Mouse (Mus musculus): ENCODE data around the gene Qrich1. TPM values are rescaled to one million over a fixed set of nuclear protein-coding genes. Genes with fewer than 3 reads are reported as not detected.

Gene Qrich1
- polyA plus RNA-seq, 1 experiment from 2014 or later: 106 TPM

DNA sequence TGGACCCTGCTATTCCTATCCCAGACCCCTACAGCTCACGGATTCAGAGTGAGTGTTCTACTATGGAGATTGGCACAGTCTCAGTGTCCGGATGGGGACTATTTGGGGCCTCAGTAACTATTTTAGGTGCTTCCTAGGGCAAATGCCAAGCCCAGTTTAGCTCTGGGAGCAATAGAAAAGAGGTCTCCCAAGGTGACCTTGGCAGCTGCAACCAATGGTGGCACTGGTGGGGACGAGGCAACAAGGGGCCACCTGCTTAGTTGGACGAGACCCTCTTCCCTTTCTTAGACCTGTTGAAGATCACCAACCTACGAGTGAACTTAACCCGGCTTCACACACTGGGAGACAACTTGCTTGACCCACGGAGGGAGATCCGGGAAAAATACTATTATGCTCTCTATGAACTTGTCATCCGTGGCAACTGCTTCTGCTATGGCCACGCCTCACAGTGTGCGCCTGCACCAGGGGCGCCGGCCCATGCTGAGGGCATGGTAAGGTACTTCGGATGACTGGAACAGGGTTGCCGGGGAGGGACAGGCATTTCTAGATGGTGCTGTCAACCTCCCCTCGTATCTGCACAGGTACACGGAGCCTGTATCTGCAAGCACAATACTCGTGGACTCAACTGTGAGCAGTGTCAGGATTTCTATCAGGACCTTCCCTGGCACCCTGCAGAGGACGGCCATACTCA, 34.9 kb upstream of the Qrich1 start:
- ATAC-seq: no peak
- Histone ChIP-seq H3K4me3 (ENCODE audit: low read length) (no peak overlapping the region), H3K4me2 (ENCODE audit: low read length) (no peak overlapping the region), H3K4me1 (ENCODE audit: control insufficient read depth, insufficient read depth, low read depth, low read length) (peaks cover 16% of the 10 kb centered on the region), H3K36me3 (ENCODE audit: control insufficient read depth, insufficient read depth, low read length) (no peaks in the 10 kb centered on the region), H3K9ac (ENCODE audit: low read depth, low read length) (no peak overlapping the region), H3K27me3 (replicated peaks; ENCODE audit: control insufficient read depth, insufficient read depth, low read length) (no peaks in the 10 kb centered on the region), H3K27ac (ENCODE audit: low read depth, low read length) (no peak overlapping the region), H3K9me3 (ENCODE audit: control insufficient read depth, low read length) (no peaks in the 10 kb centered on the region)
- WGBS: 90% methylated on average over 19 of the region's 19 CpGs

DNA sequence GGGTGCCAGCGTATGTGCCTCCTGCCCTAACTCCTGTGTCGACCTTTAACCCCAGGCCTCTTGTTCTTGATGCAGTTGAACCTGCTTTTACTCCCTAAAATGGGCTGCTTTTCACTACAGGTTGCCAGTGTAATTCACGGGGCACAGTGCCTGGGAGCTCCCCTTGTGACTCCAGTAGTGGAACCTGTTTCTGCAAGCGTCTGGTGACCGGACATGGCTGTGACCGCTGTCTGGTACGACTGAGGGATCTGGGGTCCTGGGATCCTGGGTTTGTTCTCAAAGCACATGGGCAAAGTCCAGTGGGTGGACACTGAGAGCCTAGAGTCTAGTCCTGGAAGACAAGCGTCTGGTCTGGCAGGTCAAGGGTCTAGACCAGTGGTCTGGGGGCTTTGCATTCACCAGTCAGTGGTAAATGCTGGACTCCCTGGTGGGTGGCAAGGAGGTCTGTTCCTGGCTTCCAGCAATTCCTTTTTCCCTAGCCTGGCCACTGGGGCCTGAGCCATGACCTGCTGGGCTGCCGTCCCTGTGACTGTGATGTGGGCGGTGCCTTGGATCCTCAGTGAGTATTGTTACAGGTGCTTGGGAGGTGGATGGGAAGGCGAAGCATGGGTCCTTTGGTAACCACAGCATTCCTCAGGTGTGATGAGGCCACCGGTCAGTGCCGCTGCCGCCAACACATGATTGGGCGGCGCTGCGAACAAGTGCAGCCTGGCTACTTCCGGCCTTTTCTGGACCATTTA, 33.4 kb upstream of the Qrich1 start:
- H3K4me1 ChIP-seq (ENCODE audit: control insufficient read depth, insufficient read depth, low read depth, low read length): peaks cover 16% of the 10 kb centered on the region
- no peak for ATAC-seq
- H3K27me3 ChIP-seq (replicated peaks; ENCODE audit: control insufficient read depth, insufficient read depth, low read length): no peaks in the 10 kb centered on the region
- H3K9ac ChIP-seq (ENCODE audit: low read depth, low read length): no peak overlapping the region
- H3K4me3 ChIP-seq (ENCODE audit: low read length): no peak overlapping the region
- H3K36me3 ChIP-seq (ENCODE audit: control insufficient read depth, insufficient read depth, low read length): no peaks in the 10 kb centered on the region
- WGBS: 95% methylated on average over 18 of the region's 18 CpGs
- no peaks in the 10 kb centered on the region for H3K9me3 ChIP-seq (ENCODE audit: control insufficient read depth, low read length)
- no peak overlapping the region for H3K4me2 ChIP-seq (ENCODE audit: low read length)
- H3K27ac ChIP-seq (ENCODE audit: low read depth, low read length): no peak overlapping the region

DNA sequence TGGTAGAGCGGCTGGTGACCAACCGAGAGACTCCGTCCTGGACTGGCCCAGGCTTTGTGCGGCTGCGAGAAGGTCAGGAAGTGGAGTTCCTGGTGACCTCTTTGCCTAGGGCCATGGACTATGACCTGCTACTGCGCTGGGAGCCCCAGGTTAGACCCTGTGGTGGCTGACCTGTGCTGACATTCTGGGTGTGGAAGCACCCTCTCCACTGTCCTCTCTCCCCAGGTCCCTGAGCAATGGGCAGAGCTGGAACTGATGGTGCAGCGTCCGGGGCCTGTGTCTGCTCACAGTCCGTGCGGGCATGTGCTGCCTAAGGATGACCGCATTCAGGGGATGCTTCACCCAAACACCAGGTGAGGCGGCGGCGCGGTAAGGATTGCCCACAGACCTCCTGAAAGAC, 32.6 kb upstream of the Qrich1 start:
- Histone ChIP-seq H3K27ac (ENCODE audit: low read depth, low read length) (no peak overlapping the region), H3K4me3 (ENCODE audit: low read length) (no peak overlapping the region), H3K27me3 (replicated peaks; ENCODE audit: control insufficient read depth, insufficient read depth, low read length) (no peaks in the 10 kb centered on the region), H3K4me2 (ENCODE audit: low read length) (no peak overlapping the region), H3K4me1 (ENCODE audit: control insufficient read depth, insufficient read depth, low read depth, low read length) (peaks cover 10% of the 10 kb centered on the region), H3K9ac (ENCODE audit: low read depth, low read length) (no peak overlapping the region), H3K36me3 (ENCODE audit: control insufficient read depth, insufficient read depth, low read length) (no peaks in the 10 kb centered on the region), H3K9me3 (ENCODE audit: control insufficient read depth, low read length) (no peaks in the 10 kb centered on the region)
- WGBS: 96% methylated on average over 15 of the region's 15 CpGs
- no peak for ATAC-seq

DNA sequence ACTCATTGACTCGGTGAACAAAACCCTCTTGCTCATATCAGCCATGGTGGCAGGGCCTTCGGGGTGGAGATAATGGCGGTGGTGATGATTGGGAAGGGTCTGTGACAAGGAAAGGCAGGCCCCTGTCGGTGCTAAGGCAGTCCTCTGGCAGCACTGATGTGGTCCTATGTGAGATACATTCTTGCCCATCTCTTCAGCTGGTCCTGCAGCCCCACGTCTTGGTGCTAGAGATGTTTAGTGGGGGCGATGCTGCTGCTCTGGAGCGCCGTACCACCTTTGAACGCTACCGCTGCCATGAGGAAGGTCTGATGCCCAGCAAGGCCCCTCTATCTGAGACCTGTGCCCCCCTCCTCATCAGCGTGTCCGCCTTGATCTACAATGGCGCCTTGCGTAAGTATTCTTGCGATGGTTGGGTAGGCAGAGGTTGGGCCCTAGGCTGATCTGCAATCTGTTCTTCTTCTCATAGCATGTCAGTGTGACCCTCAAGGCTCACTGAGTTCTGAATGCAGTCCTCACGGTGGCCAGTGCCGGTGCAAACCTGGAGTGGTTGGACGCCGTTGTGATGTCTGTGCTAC, 31.2 kb upstream of the Qrich1 start:
- H3K27me3 ChIP-seq (replicated peaks; ENCODE audit: control insufficient read depth, insufficient read depth, low read length): no peaks in the 10 kb centered on the region
- no peaks in the 10 kb centered on the region for H3K36me3 ChIP-seq (ENCODE audit: control insufficient read depth, insufficient read depth, low read length)
- H3K27ac ChIP-seq (ENCODE audit: low read depth, low read length): no peak overlapping the region
- H3K4me2 ChIP-seq (ENCODE audit: low read length): no peak overlapping the region
- H3K9me3 ChIP-seq (ENCODE audit: control insufficient read depth, low read length): no peaks in the 10 kb centered on the region
- no peak overlapping the region for H3K9ac ChIP-seq (ENCODE audit: low read depth, low read length)
- H3K4me3 ChIP-seq (ENCODE audit: low read length): no peak overlapping the region
- 95% methylated on average over 19 of the region's 19 CpGs for WGBS
- H3K4me1 ChIP-seq (ENCODE audit: control insufficient read depth, insufficient read depth, low read depth, low read length): peaks cover 6% of the 10 kb centered on the region; the same call in 1 of the 2 replicates
- no peak for ATAC-seq

DNA sequence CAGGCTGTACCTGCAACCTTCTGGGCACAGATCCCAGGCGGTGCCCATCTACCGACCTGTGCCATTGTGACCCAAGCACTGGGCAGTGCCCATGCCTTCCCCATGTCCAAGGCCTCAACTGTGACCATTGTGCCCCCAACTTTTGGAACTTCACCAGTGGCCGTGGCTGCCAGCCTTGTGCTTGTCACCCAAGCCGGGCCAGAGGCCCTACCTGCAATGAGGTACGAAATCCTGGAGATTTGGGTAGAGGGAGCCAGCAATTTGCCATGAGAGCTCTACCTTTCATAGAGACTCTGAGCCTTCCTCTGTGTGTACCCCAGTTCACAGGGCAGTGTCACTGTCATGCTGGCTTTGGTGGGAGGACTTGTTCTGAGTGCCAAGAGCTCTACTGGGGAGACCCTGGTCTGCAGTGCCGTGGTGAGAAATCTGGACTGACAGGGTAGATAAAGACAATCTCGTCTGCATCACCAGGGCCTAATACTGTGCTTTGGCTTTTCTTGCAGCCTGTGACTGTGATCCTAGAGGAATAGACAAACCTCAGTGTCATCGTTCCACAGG, 29.6 kb upstream of the Qrich1 start:
- no peaks in the 10 kb centered on the region for H3K27me3 ChIP-seq (replicated peaks; ENCODE audit: control insufficient read depth, insufficient read depth, low read length)
- 93% methylated on average over 8 of the region's 8 CpGs for WGBS
- H3K4me2 ChIP-seq (ENCODE audit: low read length): no peak overlapping the region

DNA sequence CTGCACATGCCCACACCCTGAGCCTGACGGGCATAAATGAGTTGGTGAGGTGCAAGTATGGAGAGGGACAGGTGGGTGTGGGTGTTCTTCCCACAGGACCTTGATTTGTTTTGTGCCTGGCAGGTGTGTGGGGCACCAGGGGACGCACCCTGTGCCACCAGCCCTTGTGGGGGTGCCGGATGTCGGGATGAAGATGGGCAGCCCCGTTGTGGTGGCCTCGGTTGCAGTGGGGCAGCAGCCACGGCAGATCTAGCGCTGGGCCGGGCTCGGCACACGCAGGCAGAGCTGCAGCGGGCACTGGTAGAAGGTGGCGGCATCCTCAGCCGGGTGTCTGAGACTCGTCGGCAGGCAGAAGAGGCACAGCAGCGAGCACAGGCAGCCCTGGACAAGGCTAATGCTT, 28.2 kb upstream of the Qrich1 start:
- peaks cover 19% of the 10 kb centered on the region for H3K4me1 ChIP-seq (ENCODE audit: control insufficient read depth, insufficient read depth, low read depth, low read length)
- H3K9ac ChIP-seq (ENCODE audit: low read depth, low read length): no peak overlapping the region
- no peak overlapping the region for H3K27ac ChIP-seq (ENCODE audit: low read depth, low read length)
- no peaks in the 10 kb centered on the region for H3K9me3 ChIP-seq (ENCODE audit: control insufficient read depth, low read length)
- peaks cover 9% of the 10 kb centered on the region for H3K36me3 ChIP-seq (ENCODE audit: control insufficient read depth, insufficient read depth, low read length)
- ATAC-seq: no peak
- 94% methylated on average over 17 of the region's 17 CpGs for WGBS
- no peak overlapping the region for H3K4me2 ChIP-seq (ENCODE audit: low read length)
- H3K4me3 ChIP-seq (ENCODE audit: low read length): no peak overlapping the region
- no peaks in the 10 kb centered on the region for H3K27me3 ChIP-seq (replicated peaks; ENCODE audit: control insufficient read depth, insufficient read depth, low read length)

More for the DNA sequence above, 29.6 kb upstream of the Qrich1 start:
- no peak for ATAC-seq
- H3K36me3 ChIP-seq (ENCODE audit: control insufficient read depth, insufficient read depth, low read length): no peaks in the 10 kb centered on the region
- H3K4me3 ChIP-seq (ENCODE audit: low read length): no peak overlapping the region
- no peaks in the 10 kb centered on the region for H3K9me3 ChIP-seq (ENCODE audit: control insufficient read depth, low read length)
- no peak overlapping the region for H3K27ac ChIP-seq (ENCODE audit: low read depth, low read length)
- H3K4me1 ChIP-seq (ENCODE audit: control insufficient read depth, insufficient read depth, low read depth, low read length): peaks cover 14% of the 10 kb centered on the region
- no peak overlapping the region for H3K9ac ChIP-seq (ENCODE audit: low read depth, low read length)

DNA sequence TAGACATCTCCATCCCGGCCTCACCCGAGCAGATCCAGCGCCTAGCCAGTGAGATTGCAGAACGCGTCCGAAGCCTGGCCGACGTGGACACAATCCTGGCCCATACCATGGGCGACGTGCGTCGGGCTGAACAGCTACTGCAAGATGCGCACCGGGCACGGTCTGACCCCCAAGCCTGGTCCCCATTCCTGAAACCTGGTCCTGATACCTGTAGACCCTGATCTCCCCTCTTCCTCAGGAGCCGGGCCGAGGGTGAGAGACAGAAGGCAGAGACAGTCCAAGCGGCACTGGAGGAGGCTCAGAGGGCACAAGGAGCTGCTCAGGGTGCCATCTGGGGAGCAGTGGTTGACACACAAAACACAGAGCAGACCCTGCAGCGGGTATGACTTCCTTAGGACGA, 27.4 kb upstream of the Qrich1 start:
- H3K4me1 ChIP-seq (ENCODE audit: control insufficient read depth, insufficient read depth, low read depth, low read length): peaks cover 19% of the 10 kb centered on the region
- H3K27me3 ChIP-seq (replicated peaks; ENCODE audit: control insufficient read depth, insufficient read depth, low read length): no peaks in the 10 kb centered on the region
- H3K36me3 ChIP-seq (ENCODE audit: control insufficient read depth, insufficient read depth, low read length): peaks cover 16% of the 10 kb centered on the region
- H3K27ac ChIP-seq (ENCODE audit: low read depth, low read length): 0 out of 2 replicates have a peak overlapping the region, but pooled peaks have one; percentile 19
- H3K9ac ChIP-seq (ENCODE audit: low read depth, low read length): no peak overlapping the region
- WGBS: 97% methylated on average over 20 of the region's 20 CpGs
- ATAC-seq: no peak
- H3K4me3 ChIP-seq (ENCODE audit: low read length): no peak overlapping the region
- no peak overlapping the region for H3K4me2 ChIP-seq (ENCODE audit: low read length)
- no peaks in the 10 kb centered on the region for H3K9me3 ChIP-seq (ENCODE audit: control insufficient read depth, low read length)

DNA sequence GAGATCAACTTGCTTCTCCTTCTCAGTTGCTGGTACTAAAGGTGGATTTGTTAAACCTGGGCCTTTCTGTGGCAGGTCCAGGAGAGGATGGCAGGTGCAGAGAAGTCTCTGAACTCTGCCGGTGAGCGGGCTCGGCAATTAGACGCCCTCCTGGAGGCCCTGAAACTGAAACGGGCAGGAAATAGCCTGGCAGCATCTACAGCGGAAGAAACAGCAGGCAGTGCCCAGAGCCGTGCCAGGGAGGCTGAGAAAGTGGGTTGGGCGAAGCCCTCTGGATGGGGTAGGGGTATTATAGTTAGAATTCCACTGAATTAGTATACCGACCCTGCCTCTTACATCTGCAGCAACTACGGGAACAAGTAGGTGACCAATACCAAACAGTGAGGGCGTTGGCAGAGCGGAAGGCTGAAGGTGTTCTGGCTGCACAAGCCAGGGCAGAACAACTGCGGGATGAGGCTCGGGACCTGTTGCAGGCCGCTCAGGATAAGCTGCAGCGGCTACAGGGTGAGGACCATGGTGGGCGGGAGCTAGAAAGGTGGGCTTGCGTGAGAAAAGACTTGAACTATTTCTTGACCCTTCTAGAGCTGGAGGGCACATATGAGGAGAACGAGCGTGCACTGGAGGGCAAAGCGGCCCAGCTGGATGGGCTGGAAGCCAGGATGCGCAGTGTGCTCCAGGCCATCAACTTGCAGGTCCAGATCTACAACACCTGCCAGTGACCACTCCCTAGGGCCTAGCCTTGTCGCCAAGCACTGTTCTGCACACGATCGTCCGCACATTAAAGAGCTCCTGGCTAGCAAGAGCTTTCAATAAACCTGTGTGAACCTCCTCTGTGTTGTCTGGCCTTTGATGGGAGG, 26.7 kb upstream of the Qrich1 start:
- Histone ChIP-seq H3K36me3 (ENCODE audit: control insufficient read depth, insufficient read depth, low read length) (peaks cover 23% of the 10 kb centered on the region), H3K4me2 (ENCODE audit: low read length) (peak overlapping the region; percentile 59), H3K27me3 (replicated peaks; ENCODE audit: control insufficient read depth, insufficient read depth, low read length) (no peaks in the 10 kb centered on the region), H3K27ac (ENCODE audit: low read depth, low read length) (peak overlapping the region; percentile 95), H3K4me3 (ENCODE audit: low read length) (peak overlapping the region; percentile 93), H3K9ac (ENCODE audit: low read depth, low read length) (peak overlapping the region; percentile 94), H3K4me1 (ENCODE audit: control insufficient read depth, insufficient read depth, low read depth, low read length) (peaks cover 19% of the 10 kb centered on the region), H3K9me3 (ENCODE audit: control insufficient read depth, low read length) (no peaks in the 10 kb centered on the region)
- 61% methylated on average over 26 of the region's 26 CpGs for WGBS
- ATAC-seq: peak; percentile 9; the same call in 1 of the 2 replicates

Data from hindbrain, embryonic 16.5 days (tissue).